Mouse (Mus musculus): Measurements from ENCODE around the gene AU021092. TPM values are rescaled to one million over a fixed set of nuclear protein-coding genes. Genes with fewer than 3 reads are reported as not detected.

AU021092 gene
- total RNA-seq, 2 experiments from 2014 or later: 26.8 to 27.7 TPM

GRCm38 (mm10) chr16:5216686-5217085, 5.4 kb downstream of the AU021092 start:
- intact Hi-C loops (cut with DNase I): no loop called here
- peak in 1 of 2 experiments; percentile 18 for DNase-seq

DNA sequence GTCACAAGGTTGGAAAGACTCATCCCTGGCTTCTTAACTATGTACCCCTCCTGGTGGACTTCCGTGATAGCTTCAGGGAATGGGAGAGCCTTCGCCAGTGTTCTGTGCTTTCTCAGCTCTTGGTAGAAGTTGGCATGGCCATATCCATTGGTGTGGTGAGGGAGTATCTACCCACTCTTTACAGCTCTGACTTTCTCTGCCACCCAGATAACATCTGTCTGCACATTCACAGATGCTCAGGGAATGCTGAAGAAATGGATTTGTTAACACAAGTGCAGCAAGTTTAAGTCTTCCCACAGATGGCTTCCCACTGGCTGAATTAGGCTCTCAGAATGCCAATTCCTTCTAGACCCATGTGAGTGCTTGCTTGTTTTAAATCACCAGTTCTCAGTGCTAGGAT, 8.0 kb downstream of the AU021092 start:
- no peak for DNase-seq
- intact Hi-C loops (cut with DNase I): no loop called here

DNA sequence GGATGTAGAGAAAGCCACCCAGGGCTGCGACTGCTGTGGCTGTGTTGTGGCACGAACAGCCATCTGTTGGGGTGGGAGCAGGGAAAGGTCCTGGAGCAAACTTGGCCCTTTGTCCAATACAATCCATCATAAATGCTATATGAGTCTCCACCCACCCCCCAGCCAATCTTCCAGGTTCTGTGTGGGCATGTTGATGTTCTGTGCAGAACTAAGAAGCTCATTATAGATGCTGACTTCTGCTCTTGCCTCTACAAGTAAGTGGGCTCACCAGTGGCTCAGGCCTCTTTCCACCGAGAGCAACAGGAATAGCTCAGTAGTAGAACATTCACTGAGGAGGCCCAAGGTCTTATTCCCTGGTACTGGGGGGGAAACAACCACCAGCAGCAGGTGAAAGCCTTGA, 9.9 kb downstream of the AU021092 start:
- intact Hi-C loops (cut with DNase I): no loop called here
- DNase-seq: no peak

GRCm38 (mm10) chr16:5210365-5210764, 11.7 kb downstream of the AU021092 start:
- intact Hi-C loops (cut with DNase I): no loop called here
- DNase-seq: no peak

DNA sequence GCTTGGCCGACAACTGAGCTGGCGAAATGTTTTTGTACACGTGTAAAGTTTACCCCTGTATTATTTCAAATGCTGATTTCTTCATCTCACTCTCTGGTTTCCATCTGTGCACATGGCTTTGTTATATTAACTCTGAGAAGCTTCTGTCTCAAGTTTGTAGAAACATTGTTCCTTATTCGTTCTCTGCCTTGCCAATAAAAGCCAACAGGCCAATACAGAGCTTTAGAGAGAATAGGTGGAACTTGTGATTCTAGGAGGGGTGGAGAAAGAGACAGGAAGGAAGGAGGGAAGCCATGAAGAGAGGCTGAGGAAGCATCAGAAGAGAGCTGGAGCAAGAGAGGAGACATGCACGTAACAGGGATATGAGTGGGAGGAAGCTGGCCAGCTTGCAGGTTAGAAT, 16.0 kb downstream of the AU021092 start:
- no peak for DNase-seq
- intact Hi-C loops (cut with DNase I): no loop called here

GRCm38 (mm10) chr16:5205431-5205970, 16.6 kb downstream of the AU021092 start:
- no peak for DNase-seq
- intact Hi-C loops (cut with DNase I): no loop called here

DNA sequence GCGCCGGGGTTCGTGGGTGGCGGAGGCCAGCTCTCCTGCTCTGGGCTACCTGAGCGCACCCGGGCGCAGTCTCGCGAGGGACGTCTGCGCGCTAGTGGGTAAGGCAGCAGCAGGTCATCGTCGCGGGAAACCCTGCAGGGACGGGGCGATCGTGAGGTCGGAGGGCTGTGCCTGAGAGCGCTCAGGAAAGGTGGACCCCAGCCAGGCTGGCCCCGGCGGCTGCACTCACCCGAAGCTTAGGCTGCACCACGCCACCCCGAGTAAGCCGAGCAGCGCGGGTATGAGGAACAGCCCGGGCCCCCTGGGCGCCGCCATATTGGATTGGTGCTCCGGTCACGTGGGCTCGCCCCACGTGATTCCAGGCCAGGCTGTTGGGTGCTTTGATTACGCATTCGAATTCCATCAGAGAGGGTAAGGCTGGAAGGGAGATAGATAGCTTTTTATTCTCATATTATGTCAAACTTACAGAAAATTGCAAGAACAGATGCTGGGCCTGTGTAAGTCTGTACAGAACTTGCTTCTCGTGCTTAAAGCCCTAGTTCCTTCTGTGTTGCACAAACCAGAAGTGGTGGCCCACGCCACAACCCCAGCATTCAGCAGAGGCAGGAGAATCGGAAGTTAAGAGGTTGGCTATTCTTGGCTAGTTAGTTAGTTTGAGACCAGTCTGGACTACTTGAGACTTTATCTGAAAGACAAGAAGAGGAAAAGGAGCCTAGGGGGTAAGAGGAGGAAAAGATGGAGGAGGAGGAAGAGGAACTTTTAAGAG, 18.2 kb downstream of the AU021092 start, which contains the start of gene Nagpa:
TSS of gene Nagpa (minus strand) at position 345 of the 766 bp plus-strand sequence.
- intact Hi-C loops (cut with DNase I): loop anchor here (2.0 to 5.0 kb wide), 3 partner anchors 51 to 263 kb away; partner anchors contain the start of gene Eef2kmt

GRCm38 (mm10) chr16:5203200-5203599, 18.9 kb downstream of the AU021092 start:
- peak; percentile 25 to 32 for DNase-seq
- intact Hi-C loops (cut with DNase I): loop anchor here (2.0 to 5.0 kb wide), 3 partner anchors 52 to 264 kb away; partner anchors contain the start of gene Eef2kmt

More for the DNA sequence above, 18.2 kb downstream of the AU021092 start, which contains the start of gene Nagpa:
- peak; percentile 80 to 88 for DNase-seq

- intact Hi-C loops (cut with DNase I): loop anchor here (1.0 to 5.0 kb wide), 4 partner anchors 42 to 265 kb away; partner anchors contain the start of gene Eef2kmt
- peak; percentile 65 to 77 for DNase-seq
Measured at GRCm38 (mm10) chr16:5202681-5203080, 19.4 kb downstream of the AU021092 start.

- intact Hi-C loops (cut with DNase I): loop anchor here (2.0 kb wide), 1 partner anchor 48 kb away; the partner anchor contains the start of gene Sec14l5
- DNase-seq: peak; percentile 74 to 85
Measured at GRCm38 (mm10) chr16:5195080-5195479, 27.0 kb downstream of the AU021092 start.

- intact Hi-C loops (cut with DNase I): no loop called here
- DNase-seq: peak; percentile 57 to 65
Measured at GRCm38 (mm10) chr16:5186234-5186633, 35.9 kb downstream of the AU021092 start.

DNA sequence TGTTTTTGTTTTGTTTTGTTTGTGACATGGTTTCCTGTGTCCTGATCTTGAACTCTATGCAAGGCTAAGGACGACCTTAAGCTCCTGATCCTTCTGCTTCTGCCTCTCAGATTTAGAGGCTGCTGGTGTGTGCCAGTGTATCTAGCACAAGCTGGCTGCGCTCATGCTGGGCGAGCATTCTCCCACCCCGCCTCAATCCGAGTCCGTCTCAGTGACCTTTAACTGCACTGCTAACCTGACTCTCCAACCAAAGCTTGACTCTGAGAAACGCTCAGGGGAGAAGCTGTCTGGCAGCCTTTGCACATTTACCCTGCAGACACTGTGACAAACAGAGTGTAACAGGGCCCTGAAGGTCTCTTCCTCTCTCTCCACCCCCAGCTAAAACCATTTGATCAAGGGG, 36.4 kb downstream of the AU021092 start:
- DNase-seq: peak in 1 of 2 experiments; percentile 19
- intact Hi-C loops (cut with DNase I): no loop called here

DNA sequence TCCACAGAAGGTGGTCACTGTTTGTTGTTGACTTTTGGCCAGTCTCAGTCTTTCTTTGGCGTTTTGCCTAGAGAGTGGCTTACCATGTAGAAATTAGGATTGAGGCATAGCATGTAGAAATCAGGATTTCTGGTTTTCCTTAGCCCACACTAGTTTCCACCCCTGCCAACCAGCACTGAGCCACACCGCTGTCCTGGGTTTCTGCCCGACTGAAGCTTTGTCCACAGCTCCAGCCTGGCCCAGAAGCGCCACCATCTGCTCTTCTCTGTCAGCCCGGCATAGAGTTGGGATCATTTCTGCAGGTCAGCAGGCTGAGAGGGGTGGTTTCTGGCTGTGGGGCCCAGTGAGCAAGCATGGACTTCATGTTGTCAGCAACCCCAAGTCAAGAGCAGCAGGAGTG, 37.1 kb downstream of the AU021092 start:
- no peak for DNase-seq
- intact Hi-C loops (cut with DNase I): no loop called here

GRCm38 (mm10) chr16:5184101-5184500, 38.0 kb downstream of the AU021092 start:
- intact Hi-C loops (cut with DNase I): no loop called here
- no peak for DNase-seq

DNA sequence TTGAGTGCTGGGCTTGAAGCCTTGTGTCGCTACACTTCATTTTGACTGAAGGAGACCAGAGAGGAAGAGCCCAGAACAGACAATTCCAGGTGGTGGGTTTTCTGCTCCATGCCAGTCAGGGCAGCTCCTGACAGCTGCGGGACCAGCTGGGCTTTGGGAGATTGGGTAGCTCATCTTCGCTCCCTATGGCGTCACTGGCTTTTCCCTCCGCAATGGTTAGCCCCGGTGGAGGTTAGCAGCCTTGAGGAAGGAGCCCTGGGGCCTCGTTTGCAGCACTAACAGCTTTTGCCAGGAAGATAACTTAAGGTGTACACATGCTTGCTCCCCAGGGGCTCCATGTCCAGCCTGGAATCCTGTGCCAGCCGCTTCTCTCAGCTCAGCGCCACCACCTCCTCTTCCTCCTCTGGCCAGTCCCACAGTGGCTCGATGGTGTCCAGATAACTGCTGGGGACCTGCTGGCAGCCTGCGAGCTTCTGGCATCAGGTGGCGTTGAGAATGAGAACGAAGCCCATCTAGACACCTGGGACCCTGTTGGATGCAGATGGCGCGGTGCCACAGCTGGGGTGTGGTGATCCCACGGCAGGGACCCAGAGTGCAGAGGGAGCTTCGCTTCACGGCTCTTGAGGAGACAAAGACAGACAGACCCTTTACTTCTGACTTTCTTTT, 38.7 kb downstream of the AU021092 start:
- intact Hi-C loops (cut with DNase I): no loop called here
- no peak for DNase-seq

DNA sequence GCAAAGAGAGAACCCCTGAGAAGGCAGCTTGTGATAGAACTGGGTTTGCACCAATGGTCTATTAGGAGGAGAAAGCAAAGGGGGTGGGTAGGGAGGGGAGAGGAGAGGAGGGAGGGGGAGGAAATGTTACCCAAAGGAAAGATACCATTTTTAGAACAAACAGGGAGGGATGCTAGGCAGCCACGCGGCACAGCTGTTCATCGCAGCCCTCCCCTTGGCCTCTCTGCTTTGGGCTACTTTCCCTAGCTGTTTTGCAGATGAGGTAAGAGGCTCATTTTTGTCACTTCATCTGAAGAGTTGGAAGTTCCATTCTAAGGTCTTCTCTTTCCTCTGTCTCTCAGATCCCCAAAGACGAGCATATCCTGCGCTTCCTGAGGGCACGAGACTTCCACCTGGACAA, 49.5 kb downstream of the AU021092 start:
- DNase-seq: peak in 1 of 2 experiments; percentile 29
- intact Hi-C loops (cut with DNase I): no loop called here

DNA sequence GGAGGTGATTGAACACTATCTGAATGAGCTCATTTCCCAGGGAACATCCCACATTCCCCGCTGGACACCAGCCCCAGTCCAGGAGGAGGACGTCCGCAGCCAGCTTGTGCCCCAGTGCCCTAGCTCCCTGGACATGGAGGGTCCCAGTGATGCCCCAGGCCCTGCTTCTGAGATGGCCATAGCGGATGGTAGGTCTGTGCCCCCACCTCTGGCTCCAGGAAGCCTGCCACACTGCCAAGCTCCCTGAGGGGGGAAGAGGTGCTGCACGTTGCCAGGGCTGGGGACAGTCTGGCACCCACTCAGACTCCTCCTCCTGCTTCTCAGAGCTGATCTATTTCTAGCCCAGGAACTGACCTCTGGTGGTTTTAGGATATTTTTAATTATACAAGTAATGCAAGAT, 53.3 kb downstream of the AU021092 start:
- DNase-seq: peak; percentile 75 to 79
- intact Hi-C loops (cut with DNase I): no loop called here

- no peak for DNase-seq
- intact Hi-C loops (cut with DNase I): no loop called here
Measured at GRCm38 (mm10) chr16:5168038-5168437, 54.1 kb downstream of the AU021092 start.

DNA sequence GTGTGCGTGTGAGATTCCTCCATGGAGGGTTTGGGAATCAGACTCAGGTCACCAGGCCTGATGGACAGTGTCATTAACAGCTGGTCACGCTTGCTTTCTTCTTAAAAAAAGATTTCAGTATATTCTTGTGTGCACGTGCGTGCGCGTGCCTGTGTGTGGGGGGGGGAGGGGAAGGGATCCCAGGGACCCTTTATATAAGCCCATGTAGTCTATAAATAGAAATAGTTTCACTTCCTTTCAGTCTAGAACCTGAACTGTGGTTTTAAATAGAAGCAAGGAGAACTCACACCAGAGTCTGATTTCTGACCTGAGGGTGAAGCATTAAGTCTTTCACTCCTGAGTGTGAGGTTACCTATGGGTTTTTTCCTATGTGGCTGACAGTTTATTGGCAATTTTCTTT, 57.8 kb downstream of the AU021092 start:
- intact Hi-C loops (cut with DNase I): no loop called here
- no peak for DNase-seq
